Mouse (Mus musculus) kidney, adult 8-10 months (tissue): ENCODE measurements at regions not wholly inside any gene's neighbourhood (a gene's known extent, or its start where the extent isn't known, plus 50 kb on each side); places are given as distances from the start of the nearest gene placed in this dataset.

ENCODE experiments used
- DNase-seq, 2 experiments: peaks; one replicate each; pipeline ENCODE4 v3.0.0; 2022

DNA sequence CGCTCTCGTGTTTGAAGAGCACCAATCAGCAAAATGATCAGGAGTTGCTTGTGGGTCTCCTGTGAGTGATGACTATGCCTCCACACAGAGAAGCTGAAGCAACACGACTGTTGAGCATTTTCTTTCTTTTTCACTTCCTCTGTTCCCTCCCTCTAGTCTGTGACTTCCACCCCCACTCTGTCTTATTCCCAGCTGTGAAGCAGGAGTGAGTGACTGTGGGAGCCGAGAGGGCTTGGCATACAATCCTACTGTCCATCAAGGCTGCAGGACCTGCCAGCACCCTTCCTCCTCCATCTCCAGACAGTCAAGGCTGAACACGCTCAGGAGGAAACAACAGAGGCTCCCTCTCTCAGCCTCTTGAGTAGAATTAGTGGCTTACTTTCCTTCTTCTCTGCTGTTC, 401.3 kb downstream of the Plcl1 start:
- DNase-seq: no peak

DNA sequence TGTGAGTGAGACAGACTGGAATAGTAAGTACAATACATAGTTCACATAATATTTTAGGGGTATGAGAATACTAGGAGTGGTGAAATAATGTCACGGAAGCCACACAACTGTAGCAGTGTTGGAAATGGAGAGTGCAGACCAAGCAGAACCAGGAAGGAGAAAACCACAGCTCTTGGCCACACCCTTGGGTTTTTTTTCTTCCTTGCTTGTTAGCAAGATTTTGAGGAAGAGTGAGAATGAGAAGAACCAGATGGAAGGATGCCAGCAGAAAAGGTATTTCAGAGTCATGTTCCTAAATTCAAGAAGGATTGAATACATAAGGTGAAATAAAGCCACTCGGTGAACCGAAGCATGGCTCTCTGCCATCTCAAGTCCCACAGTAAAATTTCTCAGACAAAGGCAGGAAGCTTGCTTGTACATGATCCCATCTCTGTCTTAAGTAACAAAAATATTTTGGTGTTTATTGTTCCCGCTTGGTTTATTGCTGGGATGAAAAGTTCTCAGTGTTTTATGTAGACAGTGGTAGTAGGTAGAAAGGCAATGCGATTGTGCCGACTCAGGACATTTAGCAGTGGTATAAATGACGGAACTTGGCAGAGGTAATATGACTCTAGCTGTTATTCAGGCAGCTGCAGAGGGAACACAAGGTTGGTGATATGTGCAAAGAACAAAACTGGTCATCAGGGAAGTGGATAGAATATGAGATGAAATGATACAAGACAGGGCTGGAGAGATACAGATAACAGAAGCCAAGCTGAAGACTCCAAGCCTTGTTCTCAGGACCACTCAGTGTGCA, 403.2 kb downstream of the Plcl1 start:
- no peak for DNase-seq

DNA sequence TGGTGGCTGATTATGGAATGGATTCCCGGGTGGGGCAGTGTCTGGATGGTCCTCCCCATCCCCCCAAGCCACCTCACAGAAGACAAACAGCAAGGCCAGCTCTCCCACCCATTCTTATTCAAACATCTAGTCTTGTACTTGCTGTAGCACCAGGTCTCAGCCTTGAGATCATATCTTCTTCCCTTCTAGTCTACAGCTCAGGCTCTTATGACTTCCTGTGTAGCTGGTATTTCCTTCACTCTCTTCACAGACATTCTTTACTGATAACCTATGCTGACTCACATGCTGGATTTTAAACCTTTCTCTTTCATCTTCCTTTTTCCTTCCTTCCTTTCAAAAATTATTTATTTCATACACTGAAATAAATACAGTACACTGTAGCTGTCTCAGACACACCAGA, 406.8 kb downstream of the Plcl1 start:
- no peak for DNase-seq

DNA sequence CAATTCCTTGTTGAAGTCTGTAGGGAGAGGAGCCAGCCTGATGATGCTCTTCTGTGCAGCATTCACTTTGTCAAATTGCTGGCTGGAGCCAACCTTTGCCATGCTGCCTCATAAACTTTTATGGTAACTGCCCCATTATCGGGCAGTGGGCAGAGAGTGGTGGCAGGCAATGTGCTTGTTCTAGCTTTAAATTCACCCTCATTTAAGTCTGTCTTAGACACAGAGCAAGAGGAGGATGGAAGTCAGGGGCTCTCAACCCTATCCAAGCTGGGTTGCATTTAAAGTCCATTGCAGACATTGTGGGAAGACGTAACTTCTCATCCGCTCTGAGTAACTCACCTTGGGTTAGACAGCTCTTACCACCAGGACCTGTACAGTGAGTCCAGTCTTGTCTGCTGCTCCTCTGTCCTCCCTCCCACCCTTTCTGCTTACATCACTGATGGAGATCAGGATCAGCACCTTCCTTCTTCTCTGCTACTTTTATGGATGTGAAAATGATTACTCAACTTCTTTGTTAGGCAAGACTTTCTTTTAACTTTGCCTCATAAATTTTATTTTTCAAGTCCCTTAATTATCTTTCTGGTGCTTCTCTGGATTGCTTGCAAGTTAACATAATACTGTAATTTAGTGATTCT, 415.3 kb downstream of the Plcl1 start:
- no peak for DNase-seq

GRCm38 (mm10) chr1:55822599-55822998, 416.9 kb downstream of the Plcl1 start:
- no peak for DNase-seq

GRCm38 (mm10) chr1:55827191-55827590, 421.5 kb downstream of the Plcl1 start:
- no peak for DNase-seq

GRCm38 (mm10) chr1:55835281-55835680, 429.6 kb downstream of the Plcl1 start:
- no peak for DNase-seq

DNA sequence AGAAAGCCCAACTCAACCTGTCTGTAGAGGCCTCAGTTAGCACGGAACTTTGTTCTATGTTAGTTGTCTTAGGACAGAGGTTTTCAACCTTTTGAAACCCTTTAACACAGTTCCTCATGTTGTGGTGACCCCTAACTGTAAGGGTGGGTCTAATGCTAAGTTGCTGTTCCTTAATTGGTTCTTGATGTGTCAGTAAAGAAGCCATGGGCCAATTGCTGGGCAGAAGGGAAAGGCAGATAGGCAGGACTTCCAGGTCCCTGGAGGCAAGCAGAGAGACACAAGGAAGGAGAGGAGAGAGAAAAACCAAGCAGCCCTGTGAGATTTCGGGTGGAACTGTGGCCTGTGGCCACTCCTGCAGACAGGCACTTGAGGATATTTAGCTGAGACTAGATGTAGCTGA, 431.0 kb downstream of the Plcl1 start:
- no peak for DNase-seq

DNA sequence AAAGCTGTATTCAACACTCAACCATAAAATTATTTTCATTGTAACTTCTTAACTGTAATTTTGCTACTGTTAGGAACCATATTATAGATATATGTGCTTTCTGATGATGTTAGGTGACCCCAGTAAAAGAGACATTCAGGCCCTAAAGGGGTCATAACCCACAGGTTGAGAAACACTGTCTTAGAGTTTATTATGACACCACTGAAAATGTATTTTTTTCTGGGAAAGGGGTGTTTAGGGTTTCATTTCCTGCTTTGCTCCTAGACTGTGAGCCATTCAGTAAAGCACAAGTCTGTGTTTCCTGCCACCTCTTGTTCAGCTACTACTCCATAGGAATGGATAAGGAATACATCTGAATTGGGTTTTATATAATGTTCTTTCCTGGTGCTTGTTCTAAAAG, 431.6 kb downstream of the Plcl1 start:
- no peak for DNase-seq

DNA sequence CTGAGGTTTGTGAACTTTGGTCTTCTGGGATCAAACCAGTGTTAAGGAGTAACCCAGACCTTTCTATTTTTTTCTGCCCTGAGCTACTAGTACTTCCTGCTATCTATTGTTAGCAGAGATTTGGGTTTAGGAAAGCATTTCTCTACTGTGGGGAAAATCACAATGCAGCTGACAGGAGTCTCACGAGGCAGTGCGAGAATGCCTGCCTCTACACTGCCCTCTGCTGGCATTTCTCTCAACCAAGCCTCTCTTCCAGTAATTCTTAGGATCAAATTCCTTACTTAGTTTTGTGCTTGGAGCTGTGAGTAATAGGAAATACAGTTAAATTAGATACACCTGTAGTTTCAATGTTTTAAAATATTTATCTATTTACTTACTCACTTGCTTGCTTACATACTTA, 432.4 kb downstream of the Plcl1 start:
- peak; percentile 26 to 58 for DNase-seq

DNA sequence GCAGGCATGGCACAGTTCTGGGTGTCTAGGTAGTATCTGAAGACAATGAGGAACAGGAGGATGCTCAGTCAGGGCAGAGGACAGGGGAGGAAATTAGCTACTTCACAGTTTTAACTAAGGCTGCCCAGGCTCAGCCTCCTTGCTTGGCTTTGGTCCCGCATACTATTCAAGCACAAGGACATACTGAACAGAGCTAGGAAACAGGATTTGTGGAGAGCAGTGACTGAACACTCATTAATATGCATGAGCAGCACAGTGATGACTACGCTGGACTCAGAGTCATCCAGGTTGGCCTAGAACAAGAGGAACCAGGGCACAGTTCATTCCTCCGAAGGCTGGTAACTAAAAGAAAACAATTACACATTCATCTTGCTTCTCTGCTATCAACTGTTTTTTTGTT, 443.1 kb downstream of the Plcl1 start:
- DNase-seq: peak in 1 of 2 experiments; percentile 14

GRCm38 (mm10) chr1:55852354-55852753, 446.6 kb downstream of the Plcl1 start:
- DNase-seq: no peak

DNA sequence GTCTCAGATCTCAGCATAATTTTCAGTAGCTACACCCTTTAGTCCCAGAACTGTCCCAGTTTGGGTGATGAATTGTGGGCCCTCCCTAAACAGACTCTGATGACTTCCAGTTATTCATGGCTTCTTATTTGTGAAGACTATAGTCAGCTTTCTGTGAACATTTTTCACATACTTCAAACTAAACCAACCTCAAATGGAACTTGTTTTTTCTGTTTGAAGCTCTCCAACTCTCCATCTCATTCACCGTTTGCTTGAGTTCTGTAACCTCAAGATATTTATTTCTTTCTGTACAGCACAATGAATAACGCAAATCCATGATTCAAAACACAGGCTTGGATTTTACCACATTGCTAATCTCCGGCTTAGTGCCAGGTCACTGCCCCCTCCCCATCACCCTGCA, 453.4 kb downstream of the Plcl1 start:
- DNase-seq: no peak

GRCm38 (mm10) chr1:55863113-55863512, 457.4 kb downstream of the Plcl1 start:
- DNase-seq: no peak

DNA sequence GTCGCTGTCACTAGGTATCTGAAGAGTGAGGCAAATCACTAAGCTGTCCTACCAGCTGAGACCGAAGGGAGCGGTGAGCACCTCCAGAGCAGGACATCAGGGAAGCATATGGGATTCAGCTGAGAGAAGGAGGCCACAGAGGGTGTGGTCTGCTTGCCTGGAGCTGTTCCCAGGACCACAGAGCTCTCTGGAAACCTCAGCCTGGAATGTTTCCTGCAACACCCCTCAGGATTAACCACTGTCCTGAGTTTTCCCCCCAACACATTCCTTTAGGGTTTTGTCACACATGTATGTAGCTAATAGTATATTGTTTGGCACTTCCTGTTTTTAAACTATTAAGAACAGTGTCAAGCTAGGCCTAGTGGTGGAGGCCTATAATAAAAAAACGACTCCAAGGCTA, 459.6 kb downstream of the Plcl1 start:
- DNase-seq: no peak

DNA sequence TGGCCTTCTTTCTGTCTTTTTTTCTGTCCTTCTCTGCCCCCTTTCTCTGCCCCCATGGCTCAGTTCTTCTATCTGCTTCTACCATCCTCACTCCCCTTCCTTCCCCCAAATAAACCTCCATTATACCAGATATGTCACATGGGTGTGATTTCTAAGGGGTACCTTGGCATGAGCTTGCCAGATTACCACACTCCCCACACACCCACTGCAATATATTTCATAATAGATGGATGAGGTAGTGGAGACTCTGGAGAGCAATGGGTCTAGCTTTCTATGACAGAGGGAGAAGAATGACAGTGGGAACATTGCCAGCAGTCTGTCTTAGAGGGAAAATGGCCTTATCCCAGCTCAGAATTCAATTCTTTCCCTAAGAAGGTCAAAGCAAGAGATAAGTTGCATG, 461.0 kb downstream of the Plcl1 start:
- no peak for DNase-seq

DNA sequence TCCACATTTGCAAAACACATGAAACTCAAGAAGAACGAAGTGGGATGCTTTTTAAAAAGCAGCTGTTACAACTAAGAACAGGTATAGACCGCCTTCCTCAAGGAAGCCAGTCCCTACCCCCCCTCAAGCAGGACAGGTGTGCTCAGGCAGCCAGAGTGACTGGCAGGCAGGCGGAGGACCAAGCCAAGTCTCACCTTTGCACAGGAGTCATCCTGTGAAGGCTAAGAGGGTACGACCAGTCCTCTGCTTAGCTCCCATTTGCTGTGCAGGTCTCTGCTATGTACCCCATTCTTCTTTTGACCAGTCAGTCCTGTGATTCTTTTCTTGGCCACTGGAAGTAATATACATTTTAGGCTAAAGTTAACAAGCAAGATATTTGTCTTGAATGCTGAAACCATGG, 467.9 kb downstream of the Plcl1 start:
- DNase-seq: no peak

DNA sequence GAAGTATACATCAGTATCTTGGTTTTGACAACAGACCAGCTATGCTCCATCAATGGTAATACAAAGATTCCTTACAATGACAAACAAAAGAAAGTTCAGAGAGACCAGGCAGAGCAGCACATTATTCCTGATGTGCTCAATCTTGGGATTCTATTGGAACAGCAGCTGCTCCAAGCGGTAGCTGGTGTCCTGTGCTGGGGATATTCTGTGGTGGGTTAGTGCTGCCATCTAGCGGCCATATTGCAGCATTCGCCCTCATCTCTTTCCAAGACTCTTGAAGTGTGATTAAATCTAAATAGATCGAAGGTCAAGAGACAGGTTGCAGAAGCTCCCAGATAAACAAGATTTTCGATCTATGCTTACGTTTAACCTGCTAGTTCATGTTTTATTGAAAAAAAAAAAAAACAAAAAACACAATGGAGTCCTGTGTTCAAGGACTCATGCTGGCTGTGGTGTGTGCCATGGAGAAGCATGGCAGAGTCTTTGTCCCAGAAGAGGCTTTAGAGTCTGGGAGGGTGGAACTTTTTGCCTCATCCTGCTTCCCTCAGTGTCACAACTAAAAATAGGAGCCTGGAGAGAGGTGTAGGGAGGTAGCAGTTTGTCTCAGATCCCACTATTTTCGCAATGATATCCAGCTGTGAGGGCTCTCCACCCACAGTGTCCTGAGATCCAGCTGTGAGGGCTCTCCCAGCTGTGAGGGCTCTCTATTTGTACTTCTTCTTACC, 468.6 kb downstream of the Plcl1 start:
- DNase-seq: peak; percentile 43 to 70

GRCm38 (mm10) chr1:55874868-55875144, 469.1 kb downstream of the Plcl1 start:
- no peak for DNase-seq

GRCm38 (mm10) chr1:55884576-55884975, 478.9 kb downstream of the Plcl1 start:
- DNase-seq: no peak

DNA sequence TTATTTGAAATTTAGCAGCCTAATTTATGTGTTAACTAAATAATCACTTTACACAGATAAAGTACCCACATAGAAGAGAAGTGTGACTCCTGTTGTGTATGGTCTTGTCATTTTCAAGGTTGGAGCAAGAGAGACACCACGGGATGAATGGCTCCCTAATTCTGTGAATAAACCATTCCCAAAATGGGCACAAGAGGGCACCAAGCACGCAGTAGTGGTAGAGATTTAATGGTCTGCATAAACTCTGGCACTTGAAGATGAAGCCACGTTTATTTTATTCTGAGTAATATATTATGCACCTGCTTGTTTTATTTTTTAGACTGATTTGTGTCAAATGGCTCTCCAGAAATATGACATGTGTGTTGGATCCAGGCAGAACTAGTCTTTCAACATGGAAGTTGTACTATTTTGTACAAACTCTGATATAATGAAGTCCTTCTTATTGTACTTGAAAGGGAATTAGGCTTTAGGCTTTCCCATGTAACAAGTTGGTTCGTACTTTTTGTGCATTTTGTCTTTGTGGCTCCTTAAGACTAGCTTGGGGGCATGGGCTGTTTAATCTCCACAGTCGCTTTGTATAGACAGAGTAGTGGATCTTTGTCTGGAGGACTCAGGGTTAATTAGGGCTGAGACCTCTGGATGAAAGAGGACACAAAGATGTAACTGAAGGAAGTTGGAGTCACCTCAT, 480.8 kb downstream of the Plcl1 start:
- peak; percentile 29 to 56 for DNase-seq

GRCm38 (mm10) chr1:55887386-55887785, 481.7 kb downstream of the Plcl1 start:
- DNase-seq: peak; percentile 25 to 59

DNA sequence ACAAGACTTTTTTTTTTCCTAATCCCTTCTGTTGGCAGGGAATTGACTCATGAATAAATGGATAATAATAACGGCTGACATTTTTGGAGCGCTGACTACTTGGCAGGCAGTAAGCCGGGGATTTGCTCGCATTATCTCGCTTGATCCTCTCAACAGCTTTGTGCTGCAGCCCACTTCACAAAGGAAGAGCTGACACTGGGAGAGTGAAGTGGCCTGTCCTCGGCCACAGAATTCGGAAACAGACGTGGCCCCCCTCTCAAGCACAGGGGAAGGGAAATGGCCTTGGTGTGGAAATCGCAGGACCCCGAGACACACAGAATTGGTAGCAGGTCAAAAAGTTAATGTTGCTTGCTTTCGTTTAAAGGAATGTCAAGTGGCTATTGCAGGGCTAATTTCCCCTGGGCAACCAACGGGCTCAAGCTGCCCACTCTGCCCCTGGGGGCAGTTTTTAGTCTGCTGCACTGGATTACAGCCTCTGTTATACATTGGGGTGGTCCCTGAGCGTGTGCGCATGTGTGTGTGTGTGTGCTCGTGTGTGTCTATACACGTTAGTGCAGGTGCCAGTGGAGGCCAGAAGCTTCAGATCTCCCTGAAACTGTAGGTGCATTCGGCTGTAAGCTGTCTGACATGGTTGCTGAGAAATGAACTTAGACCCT, 483.1 kb downstream of the Plcl1 start:
- DNase-seq: no peak
